Mouse (Mus musculus): ENCODE measurements around the gene Wdr83.
"Not testable (repeated sequence)": the region's sequence is repeated elsewhere in the genome, so short reads cannot be mapped to it uniquely, and the experiment has no call there.

Gene Wdr83

DNA sequence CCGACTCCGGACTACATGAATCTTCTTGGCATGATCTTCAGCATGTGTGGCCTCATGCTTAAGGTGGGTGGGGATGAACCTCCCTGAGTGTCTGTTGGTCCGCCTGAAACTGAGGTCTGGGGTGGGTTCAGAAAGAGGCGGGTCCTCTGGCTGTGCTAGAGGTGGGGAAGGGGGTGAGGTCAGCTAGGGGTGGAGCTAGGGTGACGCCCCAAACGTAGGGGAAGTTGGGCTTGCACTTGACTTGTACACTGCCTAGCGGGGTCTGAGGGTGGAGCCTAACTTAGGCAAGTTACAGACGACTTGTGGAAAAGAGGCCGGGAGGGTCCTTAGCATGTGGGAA is at the start of gene Wdr83:
Wdr83 (minus strand) TSS at position 91 of the 340 bp plus-strand sequence.
- DNase-seq (ENCODE audit: low spot score in 2 of 2) = no peak

DNA sequence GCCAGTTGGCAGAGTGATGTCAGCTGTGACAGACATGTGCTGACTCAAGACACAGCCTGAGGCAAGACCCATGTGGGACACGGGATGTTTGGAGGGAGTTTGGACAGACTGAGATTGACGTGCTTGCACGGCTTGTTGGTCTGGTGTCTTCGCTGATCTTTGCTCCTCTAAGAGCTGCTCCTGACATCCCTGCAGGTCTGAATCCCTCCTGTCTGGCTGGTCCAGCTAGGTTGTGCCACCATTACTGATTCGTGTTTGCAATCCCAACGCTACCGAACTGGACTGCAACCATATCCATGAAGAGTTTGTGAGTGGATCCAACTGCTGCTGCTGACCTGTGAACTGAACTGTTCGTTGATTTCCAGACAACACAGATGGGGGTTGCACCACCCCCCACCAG is 42.6 kb upstream of the Wdr83 start:
- no peak for DNase-seq (ENCODE audit: low spot score in 2 of 2)

DNA sequence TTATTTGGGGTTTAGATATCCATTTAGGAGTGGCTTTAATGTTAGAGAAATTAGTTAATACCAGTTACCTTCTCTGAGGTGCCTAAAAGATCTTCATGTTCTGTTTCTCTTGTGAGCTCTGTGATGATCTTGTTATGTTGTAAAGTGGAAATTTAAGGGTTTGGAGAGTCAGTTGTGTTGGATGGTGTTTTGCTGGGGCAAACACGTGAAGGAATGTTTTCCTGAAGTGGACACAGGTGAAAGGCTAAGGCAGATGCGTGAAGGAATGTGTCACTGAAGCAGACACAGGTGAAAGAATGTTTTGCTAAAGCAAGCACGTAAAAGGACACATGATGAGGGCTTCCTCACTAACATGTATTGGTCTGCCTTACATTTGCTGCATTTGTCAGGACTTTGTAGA is 41.9 kb upstream of the Wdr83 start, which contains the start of gene Zfp791:
Zfp791 (minus strand) TSS at position 101 of the 400 bp plus-strand sequence.
- DNase-seq (ENCODE audit: low spot score in 2 of 2) = no peak

DNA sequence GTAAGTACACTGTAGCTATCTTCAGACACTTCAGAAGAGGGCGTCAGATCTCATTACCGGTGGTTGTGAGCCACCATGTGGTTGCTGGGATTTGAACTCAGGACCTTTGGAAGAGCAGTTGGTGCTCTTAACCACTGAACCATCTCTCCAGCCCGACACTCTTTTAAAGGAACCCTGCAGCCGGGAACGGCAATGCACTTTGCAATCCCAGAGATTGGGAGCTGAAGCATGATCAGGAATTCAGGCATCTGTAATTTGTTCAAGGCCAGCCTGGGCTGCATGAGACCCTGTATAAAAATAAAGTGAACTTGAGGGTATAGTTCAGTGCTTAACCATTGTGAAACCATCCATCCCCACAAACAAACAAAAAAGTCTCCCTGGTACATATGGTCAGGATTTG is 39.1 kb upstream of the Wdr83 start:
- not testable (repeated sequence) for DNase-seq (ENCODE audit: low spot score in 2 of 2)

- peak; percentile 87 to 91 for DNase-seq (ENCODE audit: low spot score in 2 of 2)
Observed at GRCm38 (mm10) chr8:85119052-85119981, 38.2 kb upstream of the Wdr83 start.

- no peak for DNase-seq (ENCODE audit: low spot score in 2 of 2)
Observed at GRCm38 (mm10) chr8:85116984-85117383, 35.9 kb upstream of the Wdr83 start.

DNA sequence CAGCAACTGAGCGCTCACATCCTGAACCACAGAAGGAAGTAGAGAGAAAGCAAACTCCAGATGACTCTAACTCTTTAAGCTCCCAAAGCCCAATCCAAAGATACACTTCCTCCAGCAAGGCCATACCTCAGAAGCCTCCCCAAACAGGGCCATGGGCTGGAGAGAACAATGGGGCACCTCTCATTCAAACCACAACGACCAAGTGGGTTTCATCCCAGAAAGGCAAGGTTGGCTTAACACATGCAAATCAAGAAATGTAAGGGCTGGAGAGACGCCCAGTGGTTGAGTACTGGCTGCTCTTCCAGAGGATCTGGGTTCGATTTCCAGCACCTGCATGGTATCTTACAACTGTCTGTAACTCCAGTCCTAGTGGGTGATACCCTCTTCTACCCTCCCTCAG is 34.4 kb upstream of the Wdr83 start:
- DNase-seq (ENCODE audit: low spot score in 2 of 2) = no peak

DNA sequence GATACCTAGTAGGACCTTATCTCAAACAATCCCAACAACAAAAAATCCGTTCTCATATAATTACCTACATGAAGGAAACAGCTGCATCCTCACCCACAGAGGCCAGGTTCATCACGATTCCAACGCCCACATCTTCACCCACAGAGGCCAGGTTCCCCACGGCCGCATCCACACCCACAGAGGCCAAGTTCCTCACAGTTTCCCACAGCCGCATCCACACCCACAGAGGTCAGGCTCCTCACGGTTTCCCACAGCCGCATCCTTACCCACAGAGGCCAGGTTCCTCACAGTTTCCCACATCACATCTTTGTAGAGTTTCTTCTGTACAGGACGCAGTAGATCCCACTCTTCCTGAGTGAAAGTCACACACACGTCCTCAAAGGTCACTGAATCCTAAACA is 32.1 kb upstream of the Wdr83 start:
- no peak for DNase-seq (ENCODE audit: low spot score in 2 of 2)

GRCm38 (mm10) chr8:85100076-85100665 is 19.1 kb upstream of the Wdr83 start:
- no peak for DNase-seq (ENCODE audit: low spot score in 2 of 2)

DNA sequence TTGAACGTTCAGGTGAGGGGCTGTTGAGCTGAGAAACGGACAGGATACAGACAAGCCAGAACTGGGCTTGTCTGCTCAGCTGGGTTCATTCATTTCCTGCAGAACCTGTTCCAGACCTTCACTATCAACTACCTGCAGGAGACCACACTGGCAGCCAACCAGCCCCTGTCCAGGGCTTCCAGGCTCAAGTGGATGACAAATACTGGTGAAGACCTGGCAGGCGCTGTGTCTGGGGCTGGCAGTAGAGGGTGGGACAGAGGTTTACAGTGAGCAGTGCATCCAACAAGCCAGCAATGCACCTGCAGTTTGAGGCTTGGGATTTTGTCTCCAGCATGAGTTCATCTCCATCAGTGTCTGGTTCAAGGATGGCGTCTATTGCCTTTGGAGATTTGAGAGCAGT is 15.7 kb upstream of the Wdr83 start:
- no peak for DNase-seq (ENCODE audit: low spot score in 2 of 2)

DNA sequence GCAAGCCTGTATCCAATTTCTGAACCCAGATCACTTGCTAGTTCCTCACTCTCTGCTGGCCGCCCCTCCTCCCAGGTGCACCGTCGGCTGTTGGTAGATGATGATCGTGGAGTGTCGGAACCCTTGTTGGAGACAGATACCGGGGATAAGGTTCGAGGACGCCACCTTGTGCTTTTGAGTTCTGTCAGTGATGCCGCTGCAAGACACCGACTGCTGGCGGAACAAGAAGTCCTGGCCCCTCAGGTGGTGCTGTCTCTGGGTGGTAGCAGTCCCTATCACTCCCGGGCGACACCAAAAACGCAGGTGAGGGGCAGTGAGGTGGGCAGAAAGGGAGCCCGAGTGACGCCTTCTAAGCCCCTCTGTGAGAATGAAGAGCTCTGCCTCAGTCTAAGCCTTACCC is 15.1 kb upstream of the Wdr83 start:
- DNase-seq (ENCODE audit: low spot score in 2 of 2) = no peak

DNA sequence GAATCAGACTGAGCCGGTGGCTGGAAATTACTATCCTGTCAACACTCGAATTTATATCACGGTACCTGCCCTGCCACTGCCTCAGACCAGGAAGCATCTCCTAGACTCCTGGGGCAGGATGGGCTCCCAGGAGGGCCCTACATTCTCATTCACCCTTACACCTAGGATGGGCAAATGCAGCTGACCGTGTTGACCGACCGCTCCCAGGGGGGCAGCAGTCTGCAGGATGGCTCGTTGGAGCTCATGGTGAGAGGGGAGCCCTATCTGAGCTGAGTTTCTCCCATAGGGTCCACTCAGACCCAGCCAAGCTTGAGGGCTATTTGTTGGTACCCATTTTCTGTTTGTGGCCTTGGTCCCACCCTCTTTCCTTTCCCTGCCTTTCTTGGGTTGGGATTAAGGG is 14.5 kb upstream of the Wdr83 start:
- no peak for DNase-seq (ENCODE audit: low spot score in 2 of 2)

DNA sequence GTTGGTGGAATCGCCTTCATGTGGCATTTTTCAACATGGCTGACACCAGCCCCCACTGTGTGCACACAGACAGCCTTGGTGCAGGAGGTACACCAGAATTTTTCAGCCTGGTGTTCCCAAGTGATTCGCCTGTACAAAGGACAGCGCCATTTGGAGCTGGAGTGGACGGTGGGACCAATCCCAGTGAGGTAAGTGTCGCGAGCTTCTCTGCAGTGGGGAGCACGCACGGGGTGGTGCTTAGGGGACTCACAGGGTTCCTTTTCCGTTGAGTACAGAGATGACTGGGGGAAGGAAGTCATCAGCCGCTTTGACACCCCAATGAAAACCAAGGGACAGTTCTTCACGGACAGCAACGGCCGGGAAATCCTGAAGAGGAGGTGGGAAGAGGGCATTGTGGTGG is 13.9 kb upstream of the Wdr83 start:
- no peak for DNase-seq (ENCODE audit: low spot score in 2 of 2)

- no peak for DNase-seq (ENCODE audit: low spot score in 2 of 2)
Observed at GRCm38 (mm10) chr8:85091526-85092090, 10.5 kb upstream of the Wdr83 start.

DNA sequence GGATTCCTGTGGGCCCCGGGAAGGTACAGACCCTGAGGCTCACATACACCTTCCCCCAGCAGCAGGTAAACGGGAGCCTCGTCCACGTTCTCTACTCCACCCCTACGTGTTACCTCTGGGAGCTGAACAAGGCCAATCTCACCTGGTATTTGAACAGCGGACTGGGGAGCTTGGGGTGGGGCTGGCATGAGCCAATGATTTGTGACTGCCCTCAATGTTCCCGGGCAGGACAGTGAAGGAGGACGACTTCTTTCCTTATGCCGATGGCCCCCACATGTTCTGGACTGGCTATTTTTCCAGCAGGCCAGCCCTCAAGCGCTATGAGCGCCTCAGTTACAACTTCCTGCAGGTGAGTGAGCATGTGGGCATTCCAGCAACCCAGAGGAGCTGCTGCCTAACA is 9.8 kb upstream of the Wdr83 start:
- no peak for DNase-seq (ENCODE audit: low spot score in 2 of 2)

DNA sequence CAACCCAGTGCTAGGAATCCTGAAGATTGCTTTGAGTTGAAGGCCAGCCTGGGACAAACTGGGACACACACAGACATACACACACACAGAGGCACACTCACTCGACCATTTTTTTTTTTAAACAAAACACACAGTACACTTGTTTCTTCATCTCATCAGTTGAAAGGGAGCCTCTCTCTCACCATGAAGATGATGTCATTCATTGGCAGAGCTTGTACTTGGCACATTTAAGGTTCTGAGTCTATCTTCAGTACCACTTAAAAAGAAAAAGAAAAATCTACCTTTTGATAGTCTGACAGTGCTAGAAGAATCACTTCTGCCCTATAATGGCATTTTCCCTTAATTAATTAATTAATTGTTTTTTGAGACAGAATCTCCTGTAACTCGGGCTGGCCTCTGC is 7.7 kb upstream of the Wdr83 start:
- no peak for DNase-seq (ENCODE audit: low spot score in 2 of 2)

DNA sequence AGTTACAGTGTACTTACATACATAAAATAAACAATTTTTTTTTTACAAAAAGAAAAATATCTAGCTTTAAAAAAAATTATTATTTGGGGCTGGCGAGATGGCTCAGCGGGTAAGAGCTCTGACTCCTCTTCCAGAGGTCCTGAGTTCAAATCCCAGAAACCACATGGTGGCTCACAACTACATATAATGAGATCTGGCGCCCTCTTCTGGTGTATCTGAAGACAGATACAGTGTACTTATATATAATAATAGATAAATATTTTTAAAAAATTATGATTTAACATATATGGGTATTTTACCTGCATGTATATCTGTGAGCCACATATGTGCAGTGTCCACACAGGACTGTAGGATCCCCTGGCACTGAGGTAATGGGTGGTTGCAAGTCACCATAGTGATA is 5.1 kb upstream of the Wdr83 start:
- DNase-seq (ENCODE audit: low spot score in 2 of 2) = no peak

- DNase-seq (ENCODE audit: low spot score in 2 of 2) = no peak
Observed at GRCm38 (mm10) chr8:85084633-85085032, 3.5 kb upstream of the Wdr83 start.

DNA sequence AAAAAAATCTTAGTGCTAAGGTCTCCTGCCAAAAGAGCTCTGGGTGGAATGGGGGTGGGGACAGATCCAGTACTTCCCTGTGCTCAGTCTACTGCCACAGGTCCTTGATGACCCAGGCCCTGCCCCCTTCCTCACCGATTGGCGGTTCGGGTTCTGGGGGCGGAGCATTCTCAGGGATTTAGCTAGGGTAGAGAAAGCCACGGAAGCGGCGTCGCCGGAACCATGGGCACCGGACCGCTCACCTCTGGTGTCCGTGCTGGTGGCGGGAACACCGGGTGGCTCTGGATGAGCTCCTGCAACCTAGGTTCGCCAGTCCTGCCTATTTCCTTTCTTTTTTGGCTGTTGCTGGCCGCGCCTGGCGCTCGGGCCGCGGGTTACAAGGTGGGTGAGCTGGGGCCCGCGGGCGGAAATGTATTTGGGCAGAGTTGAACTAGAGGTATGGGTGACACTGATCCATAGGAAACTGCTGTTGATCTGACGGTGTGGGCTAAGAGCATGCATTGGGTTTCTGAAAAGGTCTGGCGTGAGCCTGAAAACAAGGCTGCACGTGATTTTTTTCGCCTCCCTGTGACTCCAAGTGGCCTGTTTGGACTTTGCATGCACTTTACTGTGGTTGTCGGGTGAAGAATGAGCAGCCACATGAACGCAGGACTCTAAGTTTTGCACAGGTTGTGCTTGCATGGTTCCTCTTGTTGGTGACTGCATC is 2.2 kb upstream of the Wdr83 start, which contains the start of gene Man2b1:
Man2b1 (plus strand) TSS at position 163 of the 706 bp plus-strand sequence.
- peak; percentile 94 for DNase-seq (ENCODE audit: low spot score in 2 of 2)

GRCm38 (mm10) chr8:85082169-85082568 is 1.1 kb upstream of the Wdr83 start:
- DNase-seq (ENCODE audit: low spot score in 2 of 2) = not testable (repeated sequence)

DNA sequence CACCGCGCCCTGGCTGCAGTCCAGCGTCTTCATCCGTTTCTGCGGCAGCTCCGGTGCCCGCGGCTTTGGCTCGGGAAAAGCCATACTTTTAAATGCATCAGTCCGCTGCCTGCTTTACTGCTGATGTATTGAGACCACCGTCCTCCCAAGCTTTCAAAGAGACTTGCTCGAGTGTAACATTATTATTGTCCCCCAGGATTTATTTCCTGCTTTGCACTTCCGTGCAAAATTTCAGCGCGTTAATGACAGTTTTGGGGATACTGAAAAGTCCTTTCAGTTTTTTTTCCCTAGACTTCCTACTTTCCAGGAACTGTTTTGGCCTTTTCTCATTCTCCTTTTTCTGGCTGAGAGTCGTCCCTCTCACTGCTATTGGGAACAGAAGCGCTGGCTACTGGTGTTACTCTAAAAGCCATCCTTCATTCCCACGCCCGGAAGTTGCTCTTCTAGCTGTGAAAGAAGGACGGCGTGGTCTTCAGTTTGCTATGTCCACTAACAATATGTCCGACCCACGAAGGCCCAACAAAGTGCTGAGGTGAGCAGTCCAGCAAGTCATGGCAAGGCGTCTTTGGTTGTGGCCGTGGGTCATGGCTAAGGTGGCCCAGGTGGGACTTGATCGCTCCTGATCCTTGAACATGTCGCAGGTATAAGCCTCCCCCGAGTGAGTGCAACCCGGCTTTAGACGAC is 432 bp downstream of the Wdr83 start, which contains the start of gene Wdr83os:
Wdr83os (plus strand) TSS at position 209 of the 684 bp plus-strand sequence.
- DNase-seq (ENCODE audit: low spot score in 2 of 2) = peak; percentile 70 to 72

DNA sequence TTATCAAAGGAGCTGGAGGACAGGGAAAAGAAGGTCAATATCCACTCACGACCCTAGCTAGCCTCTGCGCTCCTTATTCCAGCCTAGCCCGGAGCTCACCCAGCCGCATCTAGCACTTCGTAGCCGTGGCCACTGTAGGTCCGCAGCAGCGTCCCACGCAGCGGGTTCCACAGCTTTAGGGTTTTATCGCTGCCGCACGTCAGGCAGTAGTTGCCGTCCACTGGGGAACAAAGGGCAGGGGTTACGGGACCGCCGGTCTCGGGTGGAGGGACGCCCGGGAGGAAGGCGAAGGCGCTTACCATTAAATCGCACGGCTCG is 933 bp downstream of the Wdr83 start:
- no peak for DNase-seq (ENCODE audit: low spot score in 2 of 2)
